Mouse (Mus musculus) cerebellum, adult 2 months (tissue): Measurements from ENCODE around the gene Dlst.

Experiments used
- CTCF ChIP-seq: fragments of 200-500 bp; IDR thresholded peaks from 2 replicates; pipeline ENCODE4 v1.5.1; 2011; ENCODE audit warnings: low read depth, mild to moderate bottlenecking, control low read depth, low read length, moderate library complexity, borderline replicate concordance; ENCODE audit not compliant: insufficient read depth
- POLR2A ChIP-seq: fragments of 200-500 bp; IDR thresholded peaks from 2 replicates; pipeline ENCODE4 v1.6.1; 2011; ENCODE audit warnings: low read length, control low read depth, borderline replicate concordance; ENCODE audit not compliant: insufficient read depth

- TF ChIP-seq CTCF (no peak), POLR2A (no peak)
Measured at GRCm38 (mm10) chr12:85174016-85174415, 63.4 kb downstream of the Dlst start.
